Mouse (Mus musculus): Measurements from ENCODE around the gene Larp4b. TPM values are rescaled to one million over a fixed set of nuclear protein-coding genes. Genes with fewer than 3 reads are reported as not detected.

Gene Larp4b
- polyA plus RNA-seq, 1 experiment: 10.6 TPM

DNA sequence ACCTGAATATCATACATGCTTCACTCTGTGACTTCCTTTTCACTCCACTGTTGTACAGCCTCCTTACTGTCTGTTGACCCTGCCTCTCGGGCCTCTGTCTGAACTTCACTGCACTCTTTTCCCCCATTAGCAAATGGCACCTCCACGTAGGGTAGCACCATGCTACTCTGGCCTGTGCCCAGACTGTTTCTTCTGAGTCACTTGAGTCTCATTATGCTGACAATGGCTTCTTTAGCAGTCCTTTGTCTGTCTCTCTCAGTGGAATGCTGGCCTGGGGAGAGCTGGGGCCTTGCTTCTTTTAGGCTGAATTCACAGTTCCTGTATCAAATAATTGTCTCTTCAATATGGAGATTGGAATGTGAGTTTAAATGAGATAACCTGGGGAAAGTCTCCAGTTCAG, 48.7 kb downstream of the Larp4b start:
- no peak overlapping the region for H3K27ac ChIP-seq (ENCODE audit: control insufficient read depth, insufficient read depth, low read depth, low read length)
- no peak overlapping the region for H3K4me3 ChIP-seq (ENCODE audit: control insufficient read depth, low read depth, low read length)
- H3K36me3 ChIP-seq (ENCODE audit: control insufficient read depth, insufficient read depth, low read length): peaks cover 1% of the 10 kb centered on the region; the same call in 1 of the 2 replicates
- no peaks in the 10 kb centered on the region for H3K27me3 ChIP-seq (ENCODE audit: control insufficient read depth, insufficient read depth, low read length)
- H3K4me1 ChIP-seq (ENCODE audit: control insufficient read depth, insufficient read depth, low read length): no peaks in the 10 kb centered on the region
- TF ChIP-seq CTCF (IDR thresholded peaks at IDR 0.05; ENCODE audit: control insufficient read depth, insufficient read depth, insufficient replicate concordance, low read depth, low read length) (no peak), POLR2A (IDR thresholded peaks at IDR 0.05; ENCODE audit: control insufficient read depth, low read depth, low read length) (no peak)

DNA sequence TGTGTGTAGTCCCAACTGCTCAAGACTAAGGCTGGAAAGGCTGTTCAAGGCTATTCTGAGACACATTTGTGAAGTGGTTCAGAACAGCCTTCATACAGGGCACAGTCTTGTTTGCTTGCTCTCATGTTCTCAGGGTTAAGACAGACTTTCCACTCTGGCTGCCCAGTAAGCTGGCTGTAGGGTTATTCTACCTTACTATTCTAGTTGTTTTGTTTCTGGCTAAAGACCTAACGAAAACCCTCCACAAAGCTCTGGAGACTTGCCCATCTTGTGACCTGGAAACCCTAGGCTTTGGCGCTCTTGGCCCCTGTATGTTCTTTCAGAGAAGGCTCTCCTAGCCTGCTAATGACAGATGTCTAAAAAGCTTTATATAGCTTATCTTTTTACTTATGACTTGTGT, 55.1 kb downstream of the Larp4b start:
- no peaks in the 10 kb centered on the region for H3K4me1 ChIP-seq (ENCODE audit: control insufficient read depth, insufficient read depth, low read length)
- no peak overlapping the region for H3K4me3 ChIP-seq (ENCODE audit: control insufficient read depth, low read depth, low read length)
- TF ChIP-seq CTCF (IDR thresholded peaks at IDR 0.05; ENCODE audit: control insufficient read depth, insufficient read depth, insufficient replicate concordance, low read depth, low read length): no peak
- no peak for TF ChIP-seq POLR2A (IDR thresholded peaks at IDR 0.05; ENCODE audit: control insufficient read depth, low read depth, low read length)
- no peak overlapping the region for H3K27ac ChIP-seq (ENCODE audit: control insufficient read depth, insufficient read depth, low read depth, low read length)
- H3K36me3 ChIP-seq (ENCODE audit: control insufficient read depth, insufficient read depth, low read length): no peaks in the 10 kb centered on the region; the same call in 1 of the 2 replicates
- H3K27me3 ChIP-seq (ENCODE audit: control insufficient read depth, insufficient read depth, low read length): no peaks in the 10 kb centered on the region

DNA sequence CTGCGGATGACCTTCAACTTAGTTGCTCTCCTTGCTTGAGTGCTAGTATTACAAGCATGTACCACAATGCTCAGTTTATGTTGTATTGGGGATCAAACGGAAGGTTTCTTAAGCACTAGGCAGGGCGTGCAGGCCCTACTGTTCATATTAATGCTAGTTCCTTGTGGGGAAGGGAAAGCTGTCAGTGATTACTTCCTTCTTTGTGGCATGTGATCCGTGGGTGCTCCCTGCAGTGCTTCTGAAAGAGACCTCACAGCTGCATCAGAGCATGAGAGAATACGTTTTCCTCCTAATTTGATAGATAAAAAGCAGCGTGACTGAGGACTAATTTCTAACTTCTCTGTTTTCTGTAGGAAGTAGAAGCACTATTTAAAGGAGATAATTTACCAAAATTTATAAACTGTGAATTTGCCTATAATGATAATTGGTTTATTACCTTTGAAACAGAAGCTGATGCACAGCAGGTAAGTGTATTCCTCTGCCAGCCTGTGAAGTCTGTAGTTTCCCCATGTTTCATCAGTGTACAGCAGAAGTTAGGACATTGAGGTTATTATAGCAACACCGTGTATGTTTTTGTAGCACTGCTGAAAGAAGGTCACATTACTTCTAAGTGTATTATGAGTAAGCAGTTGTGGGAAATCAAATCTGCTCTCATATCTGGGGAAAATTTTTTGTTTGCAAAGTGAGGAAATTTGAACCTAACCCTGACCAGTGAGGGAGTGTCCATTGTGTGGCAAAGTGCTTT, 56.0 kb downstream of the Larp4b start:
- Histone ChIP-seq H3K27ac (ENCODE audit: control insufficient read depth, insufficient read depth, low read depth, low read length) (no peak overlapping the region), H3K36me3 (ENCODE audit: control insufficient read depth, insufficient read depth, low read length) (no peaks in the 10 kb centered on the region; the same call in 1 of the 2 replicates), H3K4me1 (ENCODE audit: control insufficient read depth, insufficient read depth, low read length) (no peaks in the 10 kb centered on the region), H3K4me3 (ENCODE audit: control insufficient read depth, low read depth, low read length) (no peak overlapping the region), H3K27me3 (ENCODE audit: control insufficient read depth, insufficient read depth, low read length) (no peaks in the 10 kb centered on the region)
- TF ChIP-seq CTCF (IDR thresholded peaks at IDR 0.05; ENCODE audit: control insufficient read depth, insufficient read depth, insufficient replicate concordance, low read depth, low read length): no peak
- no peak for TF ChIP-seq POLR2A (IDR thresholded peaks at IDR 0.05; ENCODE audit: control insufficient read depth, low read depth, low read length)

DNA sequence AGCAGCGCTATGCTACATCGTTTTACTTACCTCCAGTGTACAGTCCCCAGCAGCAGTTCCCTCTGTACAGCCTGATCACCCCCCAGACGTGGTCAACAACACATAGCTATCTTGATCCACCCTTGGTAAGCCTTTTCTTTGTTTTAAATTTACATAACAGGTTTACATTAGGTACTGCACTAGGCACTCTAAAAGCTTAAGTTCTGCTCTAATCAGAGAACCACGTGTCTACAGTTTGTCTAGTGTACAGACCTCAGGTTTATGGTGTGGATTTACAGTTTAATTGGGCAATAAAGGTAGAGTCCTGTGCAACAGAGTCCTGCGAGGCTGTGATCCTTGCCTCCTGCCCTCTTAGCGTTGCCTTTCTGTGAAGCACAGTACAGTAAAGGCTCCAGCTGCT, 57.4 kb downstream of the Larp4b start:
- Histone ChIP-seq H3K27ac (ENCODE audit: control insufficient read depth, insufficient read depth, low read depth, low read length) (no peak overlapping the region), H3K4me1 (ENCODE audit: control insufficient read depth, insufficient read depth, low read length) (no peaks in the 10 kb centered on the region), H3K4me3 (ENCODE audit: control insufficient read depth, low read depth, low read length) (no peak overlapping the region), H3K36me3 (ENCODE audit: control insufficient read depth, insufficient read depth, low read length) (no peaks in the 10 kb centered on the region; the same call in 1 of the 2 replicates), H3K27me3 (ENCODE audit: control insufficient read depth, insufficient read depth, low read length) (no peaks in the 10 kb centered on the region)
- TF ChIP-seq CTCF (IDR thresholded peaks at IDR 0.05; ENCODE audit: control insufficient read depth, insufficient read depth, insufficient replicate concordance, low read depth, low read length): no peak
- no peak for TF ChIP-seq POLR2A (IDR thresholded peaks at IDR 0.05; ENCODE audit: control insufficient read depth, low read depth, low read length)

DNA sequence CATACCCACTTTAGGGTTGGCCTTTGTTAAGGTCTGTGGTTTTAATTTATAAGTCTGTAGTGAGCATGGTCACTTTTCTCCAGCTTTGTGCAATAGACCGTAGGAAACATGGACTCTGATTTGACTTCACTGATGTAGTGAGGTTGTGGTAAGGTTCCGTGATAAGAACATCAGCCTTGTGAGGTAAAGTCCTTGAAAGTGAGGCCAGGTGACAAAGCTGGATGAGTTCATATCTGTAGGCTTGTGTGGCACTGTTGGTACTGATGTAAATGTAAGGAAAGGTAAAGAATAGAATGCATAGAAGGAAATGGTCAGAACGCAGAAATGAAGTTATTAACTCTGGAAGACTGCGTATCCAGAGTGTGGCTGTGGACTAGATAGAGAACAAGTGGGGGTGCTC, 57.9 kb downstream of the Larp4b start:
- TF ChIP-seq CTCF (IDR thresholded peaks at IDR 0.05; ENCODE audit: control insufficient read depth, insufficient read depth, insufficient replicate concordance, low read depth, low read length): no peak
- TF ChIP-seq POLR2A (IDR thresholded peaks at IDR 0.05; ENCODE audit: control insufficient read depth, low read depth, low read length): no peak
- H3K36me3 ChIP-seq (ENCODE audit: control insufficient read depth, insufficient read depth, low read length): no peaks in the 10 kb centered on the region; the same call in 1 of the 2 replicates

DNA sequence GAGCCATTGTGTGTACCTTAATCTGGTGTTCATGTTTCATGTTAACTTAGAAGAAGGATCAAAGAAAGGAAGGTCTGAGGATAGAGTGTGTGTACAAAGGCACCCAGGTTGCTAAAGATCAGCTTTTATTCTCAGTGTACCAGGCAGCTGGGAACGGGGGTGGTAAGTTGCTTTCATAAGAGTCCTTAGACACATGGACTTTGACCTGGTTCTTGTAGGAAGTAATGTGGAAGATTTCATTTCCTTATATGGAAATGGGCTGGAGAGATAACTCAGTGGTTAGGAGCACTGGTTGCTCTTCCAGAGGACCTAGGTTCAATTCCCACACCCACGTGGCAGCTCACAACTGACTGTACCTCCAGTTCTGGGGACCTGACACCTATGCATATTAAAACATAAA, 58.6 kb downstream of the Larp4b start:
- TF ChIP-seq CTCF (IDR thresholded peaks at IDR 0.05; ENCODE audit: control insufficient read depth, insufficient read depth, insufficient replicate concordance, low read depth, low read length) (no peak), POLR2A (IDR thresholded peaks at IDR 0.05; ENCODE audit: control insufficient read depth, low read depth, low read length) (no peak)
- H3K36me3 ChIP-seq (ENCODE audit: control insufficient read depth, insufficient read depth, low read length): no peaks in the 10 kb centered on the region; the same call in 1 of the 2 replicates
- H3K4me1 ChIP-seq (ENCODE audit: control insufficient read depth, insufficient read depth, low read length): no peaks in the 10 kb centered on the region
- H3K27ac ChIP-seq (ENCODE audit: control insufficient read depth, insufficient read depth, low read depth, low read length): no peak overlapping the region
- H3K4me3 ChIP-seq (ENCODE audit: control insufficient read depth, low read depth, low read length): no peak overlapping the region
- no peaks in the 10 kb centered on the region for H3K27me3 ChIP-seq (ENCODE audit: control insufficient read depth, insufficient read depth, low read length)

More for the DNA sequence above, 57.9 kb downstream of the Larp4b start:
- Histone ChIP-seq H3K27me3 (ENCODE audit: control insufficient read depth, insufficient read depth, low read length) (no peaks in the 10 kb centered on the region), H3K4me3 (ENCODE audit: control insufficient read depth, low read depth, low read length) (no peak overlapping the region), H3K27ac (ENCODE audit: control insufficient read depth, insufficient read depth, low read depth, low read length) (no peak overlapping the region), H3K4me1 (ENCODE audit: control insufficient read depth, insufficient read depth, low read length) (no peaks in the 10 kb centered on the region)

DNA sequence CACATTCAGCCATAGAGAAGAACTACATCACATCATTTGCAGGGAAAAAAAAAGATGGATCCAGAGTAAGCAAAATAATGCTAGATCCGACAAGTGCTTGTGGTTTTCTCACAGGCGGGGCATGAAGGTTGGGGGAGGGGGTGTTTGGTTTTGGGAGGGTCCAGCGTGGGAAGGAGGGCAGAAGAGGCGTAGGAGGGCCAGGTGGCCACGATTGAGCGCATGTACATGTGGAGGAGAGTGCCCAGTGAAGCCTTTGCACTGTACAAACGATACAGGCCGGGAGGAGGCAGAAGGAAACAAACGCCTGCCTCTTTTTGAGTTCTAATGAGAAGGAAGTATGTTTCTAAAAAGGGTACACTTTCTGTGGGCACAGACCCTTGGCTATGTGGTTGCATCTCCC, 60.1 kb downstream of the Larp4b start:
- no peak overlapping the region for H3K27ac ChIP-seq (ENCODE audit: control insufficient read depth, insufficient read depth, low read depth, low read length)
- no peaks in the 10 kb centered on the region for H3K27me3 ChIP-seq (ENCODE audit: control insufficient read depth, insufficient read depth, low read length)
- TF ChIP-seq CTCF (IDR thresholded peaks at IDR 0.05; ENCODE audit: control insufficient read depth, insufficient read depth, insufficient replicate concordance, low read depth, low read length): no peak
- no peak for TF ChIP-seq POLR2A (IDR thresholded peaks at IDR 0.05; ENCODE audit: control insufficient read depth, low read depth, low read length)
- H3K36me3 ChIP-seq (ENCODE audit: control insufficient read depth, insufficient read depth, low read length): no peaks in the 10 kb centered on the region
- H3K4me3 ChIP-seq (ENCODE audit: control insufficient read depth, low read depth, low read length): no peak overlapping the region
- no peaks in the 10 kb centered on the region for H3K4me1 ChIP-seq (ENCODE audit: control insufficient read depth, insufficient read depth, low read length)

All from testis, adult 2 months (tissue).